Mouse (Mus musculus) lung, postnatal 0 days (tissue): ENCODE measurements around the gene Epb41. TPM values are rescaled to one million over a fixed set of nuclear protein-coding genes. Genes with fewer than 3 reads are reported as not detected.

Experiments
- ATAC-seq: fragments of 200-750 bp; cut with Nextera tagmentation; 2 replicates; pipeline ENCODE4 v1.8.0; 2017; ENCODE audit warnings: moderate library complexity
- DNase-seq: peaks from one replicate; pipeline ENCODE4 v3.0.0-alpha.2; 2016; ENCODE audit warnings: low spot score
- H3K27ac ChIP-seq: fragments of 300-500 bp; sonication (generic); 2 replicates; pipeline ENCODE4 v1.5.1; 2014; ENCODE audit warnings: antibody characterized with exemption, mild to moderate bottlenecking, low read length, mixed read lengths
- H3K27me3 ChIP-seq: fragments of 300-500 bp; sonication (generic); replicated peaks from 2 replicates; pipeline ENCODE4 v1.6.1; 2014; ENCODE audit warnings: low read length, mixed read lengths; ENCODE audit not compliant: insufficient read depth
- H3K36me3 ChIP-seq: fragments of 300-500 bp; sonication (generic); 2 replicates; pipeline ENCODE4 v1.6.1; 2014; ENCODE audit warnings: low read length, mixed read lengths; ENCODE audit not compliant: insufficient read depth
- H3K4me1 ChIP-seq: fragments of 300-500 bp; sonication (generic); 2 replicates; pipeline ENCODE4 v1.6.1; 2014; ENCODE audit warnings: antibody characterized with exemption, low read depth, low read length, mixed read lengths; ENCODE audit not compliant: insufficient read depth
- H3K4me2 ChIP-seq: fragments of 300-500 bp; sonication (generic); replicated peaks from 2 replicates; pipeline ENCODE4 v1.6.1; 2014; ENCODE audit warnings: low read depth, mild to moderate bottlenecking, low read length, moderate library complexity, mixed read lengths
- H3K4me3 ChIP-seq: fragments of 300-500 bp; sonication (generic); 2 replicates; pipeline ENCODE4 v1.5.1; 2014; ENCODE audit warnings: low read depth, low read length
- H3K9ac ChIP-seq: fragments of 300-500 bp; sonication (generic); replicated peaks from 2 replicates; pipeline ENCODE4 v1.6.1; 2014; ENCODE audit warnings: low read depth, mild to moderate bottlenecking
- H3K9me3 ChIP-seq: fragments of 300-500 bp; sonication (generic); 2 replicates; pipeline ENCODE4 v1.6.1; 2016; ENCODE audit warnings: low read length, mixed read lengths
- CTCF ChIP-seq: IDR thresholded peaks from 2 replicates; pipeline ENCODE4 v1.5.1; 2016; ENCODE audit warnings: antibody characterized with exemption, mild to moderate bottlenecking
- EP300 ChIP-seq: IDR thresholded peaks from 2 replicates; pipeline ENCODE4 v1.6.1; 2016; ENCODE audit warnings: antibody characterized with exemption, mild to moderate bottlenecking, control low read depth
- WGBS: fragments of 180-500 bp; shearing (Covaris S2); extraction: QIAGEN DNeasy Blood & Tissue Kit; methylation state at CpG from one replicate; pipeline ENCODE4 v1.1.7; 2014; 5-methylcytosine and 5-hydroxymethylcytosine counted together
- polyA plus RNA-seq: library from polyadenylated mRNA; unstranded; fragments of >200 nt; fragmentation: Nextera tagmentation; extraction: Ambion mirVana; gene quantifications from 2 replicates; pipeline ENCODE4 v1.2.1, GENCODE M21; 2015

Epb41 gene
- polyA plus RNA-seq, 1 experiment from 2014 or later, result 29.9 TPM

DNA sequence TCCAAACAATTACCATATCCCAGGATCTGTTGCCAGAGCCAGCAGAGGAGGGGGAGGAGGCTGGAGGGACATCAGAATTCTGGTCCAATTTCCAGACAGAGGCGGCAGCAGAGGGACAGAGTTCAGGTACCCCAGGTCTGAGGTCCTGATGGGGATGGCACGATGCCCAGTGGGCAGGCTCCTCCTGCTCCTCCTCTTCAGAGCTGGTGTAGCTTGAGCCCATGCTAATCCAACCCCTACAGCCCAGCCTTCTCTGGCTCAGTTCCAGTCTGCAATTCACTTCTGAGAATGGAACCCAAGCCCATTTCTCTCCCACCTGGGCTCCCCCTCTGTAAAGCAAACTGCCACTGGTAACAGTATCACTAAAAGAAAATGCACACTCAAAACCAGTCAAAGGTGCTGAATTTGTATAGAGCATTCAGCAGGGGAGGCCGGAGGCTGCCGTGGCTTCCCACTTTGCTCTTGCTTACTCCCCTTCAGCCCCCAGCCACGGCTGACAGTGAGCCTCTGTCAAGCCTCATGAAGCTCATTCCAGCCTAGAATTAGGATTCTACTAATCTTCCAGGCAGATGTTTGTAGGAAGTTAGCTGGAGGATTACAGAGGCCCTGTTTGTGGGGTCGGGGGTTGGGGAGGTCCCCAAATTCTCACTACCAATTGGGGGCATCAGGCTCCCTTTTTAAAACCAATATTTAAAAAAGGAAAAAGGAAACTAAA is 150.9 kb downstream of the Epb41 start:
- H3K36me3 ChIP-seq, result peaks cover 20% of the 10 kb centered on the region; the same call in 1 of the 2 replicates
- H3K4me1 ChIP-seq, result no peaks in the 10 kb centered on the region; the same call in 1 of the 2 replicates
- H3K27ac ChIP-seq, result no peak overlapping the region
- no peak overlapping the region for H3K9ac ChIP-seq
- H3K4me2 ChIP-seq, result no peak overlapping the region
- ATAC-seq (no peak), DNase-seq (no peak)
- no peaks in the 10 kb centered on the region for H3K9me3 ChIP-seq
- H3K27me3 ChIP-seq, result peaks cover 21% of the 10 kb centered on the region
- no peak for TF ChIP-seq EP300
- no peak for TF ChIP-seq CTCF
- 67% methylated on average over 6 of the region's 6 CpGs for whole genome bisulfite sequencing
- H3K4me3 ChIP-seq, result no peak overlapping the region

DNA sequence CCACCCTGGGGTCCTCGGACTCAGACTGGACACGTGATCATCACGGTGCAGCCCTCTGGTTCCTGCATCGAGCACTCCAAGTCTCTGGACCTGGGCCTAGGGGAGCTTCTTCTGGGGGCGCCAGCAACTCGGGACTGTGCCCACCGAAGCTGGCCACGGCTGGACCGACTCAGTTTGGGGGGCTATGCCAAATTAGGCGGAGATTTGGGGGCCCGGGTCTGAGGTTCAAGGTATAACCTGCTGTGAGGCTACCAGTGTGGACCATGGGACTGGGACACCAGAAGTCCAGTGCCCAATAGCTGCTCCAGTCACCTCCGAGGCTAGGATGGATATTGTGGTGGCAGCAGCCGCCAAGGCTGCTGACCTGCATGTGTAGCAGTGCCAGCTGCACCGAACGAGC is 152.7 kb downstream of the Epb41 start:
- Histone ChIP-seq H3K4me3 (peak overlapping the region; percentile 56), H3K27me3 (peaks cover 21% of the 10 kb centered on the region), H3K27ac (no peak overlapping the region), H3K9ac (no peak overlapping the region), H3K4me1 (no peaks in the 10 kb centered on the region; the same call in 1 of the 2 replicates), H3K36me3 (0 out of 2 replicates have a peak, but pooled peaks cover 14% of the 10 kb centered on the region), H3K4me2 (peak overlapping the region; percentile 94), H3K9me3 (no peaks in the 10 kb centered on the region)
- DNase-seq (no peak), ATAC-seq (no peak)
- TF ChIP-seq CTCF, result no peak
- no peak for TF ChIP-seq EP300
- 66% methylated on average over 15 of the region's 15 CpGs for WGBS

DNA sequence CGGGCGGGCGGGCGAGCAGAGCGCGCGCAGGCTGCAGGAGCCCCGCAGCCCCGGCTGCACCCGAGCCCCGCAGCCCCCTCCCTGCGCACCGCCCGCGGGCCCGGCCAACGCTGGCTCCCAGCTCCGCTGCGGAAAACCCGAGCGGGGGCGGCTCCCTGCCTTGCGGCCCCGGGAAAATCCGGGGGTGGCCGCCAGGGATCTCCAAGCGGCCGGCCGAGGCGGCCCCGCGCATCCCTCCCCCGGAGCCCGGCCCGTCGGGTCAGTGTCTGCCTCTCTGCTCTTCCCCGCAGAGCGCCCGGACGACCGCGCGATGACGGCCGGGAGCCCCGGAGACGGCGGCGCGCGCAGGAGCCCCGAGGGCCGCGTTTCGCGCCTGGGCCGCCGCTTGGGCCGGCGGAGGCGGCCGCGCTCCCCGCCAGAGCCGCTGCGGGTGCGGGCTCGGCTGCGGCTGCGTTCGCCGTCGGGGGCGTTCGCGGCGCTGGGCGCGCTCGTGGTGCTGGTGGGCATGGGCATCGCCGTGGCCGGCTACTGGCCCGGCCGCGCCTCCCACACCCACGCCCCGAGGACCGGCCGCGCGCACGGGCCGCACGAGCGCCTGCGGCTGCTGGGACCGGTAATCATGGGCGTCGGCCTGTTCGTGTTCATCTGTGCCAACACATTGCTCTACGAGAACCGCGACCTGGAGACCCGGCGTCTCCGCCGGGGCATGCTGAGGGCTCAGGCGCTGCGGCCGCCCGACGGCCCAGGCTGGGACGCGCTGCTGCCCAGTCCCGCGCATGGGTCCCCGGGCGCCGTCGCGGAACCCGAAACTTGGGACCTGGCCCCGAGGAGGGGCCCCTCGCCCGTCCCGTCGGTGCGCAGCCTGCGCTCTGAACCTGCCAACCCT is 153.4 kb downstream of the Epb41 start, which contains the start of gene Tmem200b:
TSS of gene Tmem200b (plus strand) at position 311 of the 886 bp plus-strand sequence.
- Histone ChIP-seq H3K9me3 (no peaks in the 10 kb centered on the region), H3K27me3 (peaks cover 26% of the 10 kb centered on the region), H3K4me3 (peak within 1 kb of the TSS; percentile 56), H3K27ac (peak within 1 kb of the TSS; percentile 57), H3K36me3 (0 out of 2 replicates have a peak, but pooled peaks cover 14% of the 10 kb centered on the region), H3K4me2 (peak within 1 kb of the TSS; percentile 94), H3K4me1 (no peaks in the 10 kb centered on the region; the same call in 1 of the 2 replicates), H3K9ac (peak within 1 kb of the TSS; percentile 27)
- DNase-seq (peak; percentile 24), ATAC-seq (peak; percentile 2; the same call in 1 of the 2 replicates)
- 1% methylated on average over 84 of the region's 130 CpGs for WGBS
- TF ChIP-seq EP300, result no peak

DNA sequence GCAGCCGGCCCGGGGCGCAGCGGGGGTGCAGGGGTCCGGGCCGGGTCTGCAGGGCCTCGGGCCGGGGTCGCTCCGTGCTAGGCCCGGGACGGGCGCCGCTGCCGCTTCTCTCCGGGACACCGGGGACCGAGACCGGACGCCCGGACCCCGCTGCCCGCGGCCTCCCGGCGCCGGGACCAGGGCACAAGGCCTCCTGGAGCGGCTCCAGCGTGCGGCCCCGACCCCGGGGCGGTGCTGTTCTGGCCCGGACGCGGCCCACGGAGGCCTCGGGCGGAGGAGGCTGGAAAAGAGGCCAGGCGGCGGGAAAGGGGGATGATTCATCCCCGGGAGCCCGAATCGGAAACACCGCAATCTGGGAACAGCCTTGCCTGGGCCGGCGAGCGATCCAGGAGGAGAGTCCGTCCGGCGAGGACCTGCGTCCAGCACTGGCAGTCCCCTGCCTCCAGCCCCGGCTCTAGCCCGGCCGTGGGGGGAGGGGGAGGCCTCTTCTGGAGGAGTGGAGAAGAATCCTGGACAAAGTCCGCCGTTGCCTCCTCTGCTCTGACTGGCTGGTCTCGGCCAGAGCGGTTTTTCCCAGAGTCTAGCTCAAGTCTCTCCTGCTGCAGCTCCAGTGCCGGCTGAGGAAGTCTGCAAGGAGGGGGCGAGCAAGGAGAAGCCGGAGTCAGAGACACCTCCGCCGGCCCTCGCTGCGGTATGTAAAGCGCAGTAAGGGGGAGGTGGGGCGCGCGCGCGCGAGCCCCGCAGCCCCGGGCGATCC is 154.3 kb downstream of the Epb41 start:
- H3K4me1 ChIP-seq, result no peaks in the 10 kb centered on the region; the same call in 1 of the 2 replicates
- H3K27ac ChIP-seq, result peak overlapping the region; percentile 57
- H3K4me3 ChIP-seq, result peak overlapping the region; percentile 56
- no peaks in the 10 kb centered on the region for H3K9me3 ChIP-seq
- under 1% methylated on average over 48 of the region's 76 CpGs for WGBS
- peak overlapping the region; percentile 94 for H3K4me2 ChIP-seq
- peak; percentile 22 for ATAC-seq
- 0 out of 2 replicates have a peak, but pooled peaks cover 10% of the 10 kb centered on the region for H3K36me3 ChIP-seq
- TF ChIP-seq CTCF, result no peak
- TF ChIP-seq EP300, result no peak
- H3K27me3 ChIP-seq, result peaks cover 35% of the 10 kb centered on the region
- DNase-seq, result peak; percentile 62
- H3K9ac ChIP-seq, result peak overlapping the region; percentile 27

DNA sequence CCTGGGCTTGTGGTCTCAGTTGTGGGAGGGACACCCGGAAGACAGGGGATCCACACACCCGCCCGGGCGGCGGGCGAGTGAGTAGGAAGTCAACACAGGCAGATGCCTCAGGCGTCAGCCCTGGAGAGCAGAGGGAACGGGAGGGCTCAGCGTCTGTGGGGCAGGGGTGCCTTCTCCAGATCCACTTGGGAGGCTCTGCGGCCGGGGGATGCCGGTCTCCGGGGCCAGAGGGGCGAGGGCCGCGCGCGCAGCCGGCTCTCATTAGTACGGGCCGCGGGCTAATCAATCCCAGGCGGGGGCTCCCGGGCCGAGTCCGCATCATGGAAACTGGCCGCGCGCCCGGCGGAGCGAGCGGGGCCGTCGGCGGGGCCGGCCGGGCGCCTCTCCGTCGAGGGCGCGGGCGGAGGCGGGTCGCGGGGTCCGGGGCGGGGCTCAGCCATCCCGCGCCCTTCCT is 155.0 kb downstream of the Epb41 start:
- peak; percentile 30 for ATAC-seq

More for the DNA sequence above, 155.0 kb downstream of the Epb41 start:
- TF ChIP-seq EP300, result no peak
- TF ChIP-seq CTCF, result no peak
- Histone ChIP-seq H3K27me3 (peaks cover 36% of the 10 kb centered on the region), H3K9ac (peak overlapping the region; percentile 27; the same call in 1 of the 2 replicates), H3K27ac (peak overlapping the region; percentile 57), H3K4me3 (peak overlapping the region; percentile 56), H3K4me2 (peak overlapping the region; percentile 94), H3K4me1 (no peaks in the 10 kb centered on the region; the same call in 1 of the 2 replicates), H3K36me3 (0 out of 2 replicates have a peak, but pooled peaks cover 8% of the 10 kb centered on the region), H3K9me3 (no peaks in the 10 kb centered on the region)
- DNase-seq, result peak; percentile 56
- WGBS, result 3% methylated on average over 46 of the region's 51 CpGs
